Mouse (Mus musculus): ENCODE measurements around the gene Il1rapl2. TPM values are rescaled to one million over a fixed set of nuclear protein-coding genes. Genes with fewer than 3 reads are reported as not detected.

The Il1rapl2 gene
- polyA plus RNA-seq, 1 experiment, result 0.43 TPM

DNA sequence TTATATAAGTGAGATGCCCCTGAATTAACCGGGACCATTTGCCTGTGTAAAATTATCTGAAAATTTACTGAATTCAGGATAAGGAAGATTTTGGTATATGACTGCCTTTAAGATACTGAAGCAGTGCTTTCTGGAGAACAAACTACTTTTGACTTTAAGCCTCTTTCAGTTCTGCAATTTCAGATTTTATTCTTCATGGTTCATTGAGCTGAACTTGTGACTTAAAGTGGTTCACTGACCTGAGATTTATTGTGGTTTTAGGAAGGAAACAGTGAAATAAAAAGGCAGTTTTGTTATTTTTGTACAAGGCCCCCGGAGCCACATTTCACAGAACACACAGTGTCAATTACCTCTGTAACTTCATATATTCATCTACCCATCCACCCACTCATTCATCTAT lies 129.6 kb downstream of the Il1rapl2 start:
- no peak overlapping the region for H3K4me3 ChIP-seq (replicated peaks; ENCODE audit: insufficient read depth, low read depth, low read length)
- WGBS, result 87% methylated on average over 2 of the region's 2 CpGs
- DNase-seq, result no peak

GRCm38 (mm10) chrX:137755537-137755936 lies 185.1 kb downstream of the Il1rapl2 start:
- DNase-seq, result no peak
- no peak for TF ChIP-seq POLR2A (IDR thresholded peaks at IDR 0.05; ENCODE audit: borderline replicate concordance, insufficient read depth, low read length)
- no peak for TF ChIP-seq CTCF (IDR thresholded peaks at IDR 0.05; ENCODE audit: borderline replicate concordance, insufficient read depth, low read depth, low read length)
- Histone ChIP-seq H3K4me3 (replicated peaks; ENCODE audit: insufficient read depth, low read depth, low read length) (no peak overlapping the region), H3K27ac (ENCODE audit: insufficient read depth, low read length) (no peak overlapping the region), H3K4me1 (ENCODE audit: control insufficient read depth, insufficient read depth, low read length) (no peaks in the 10 kb centered on the region), H3K27me3 (ENCODE audit: control insufficient read depth, insufficient read depth, low read length) (no peaks in the 10 kb centered on the region)
- 40% methylated on average over 3 of the region's 3 CpGs for WGBS

More for the DNA sequence above, 129.6 kb downstream of the Il1rapl2 start:
- no peaks in the 10 kb centered on the region for H3K4me1 ChIP-seq (ENCODE audit: control insufficient read depth, insufficient read depth, low read length)
- H3K27me3 ChIP-seq (ENCODE audit: control insufficient read depth, insufficient read depth, low read length), result no peaks in the 10 kb centered on the region
- no peak for TF ChIP-seq CTCF (IDR thresholded peaks at IDR 0.05; ENCODE audit: borderline replicate concordance, insufficient read depth, low read depth, low read length)
- TF ChIP-seq POLR2A (IDR thresholded peaks at IDR 0.05; ENCODE audit: borderline replicate concordance, insufficient read depth, low read length), result no peak
- no peak overlapping the region for H3K27ac ChIP-seq (ENCODE audit: insufficient read depth, low read length)

- Histone ChIP-seq H3K27ac (ENCODE audit: insufficient read depth, low read length) (no peak overlapping the region), H3K27me3 (ENCODE audit: control insufficient read depth, insufficient read depth, low read length) (no peaks in the 10 kb centered on the region), H3K4me3 (replicated peaks; ENCODE audit: insufficient read depth, low read depth, low read length) (no peak overlapping the region), H3K4me1 (ENCODE audit: control insufficient read depth, insufficient read depth, low read length) (no peaks in the 10 kb centered on the region)
- no peak for TF ChIP-seq CTCF (IDR thresholded peaks at IDR 0.05; ENCODE audit: borderline replicate concordance, insufficient read depth, low read depth, low read length)
- TF ChIP-seq POLR2A (IDR thresholded peaks at IDR 0.05; ENCODE audit: borderline replicate concordance, insufficient read depth, low read length), result no peak
- WGBS, result 27% methylated on average over 6 of the region's 6 CpGs
- DNase-seq, result no peak
These were observed 235.2 kb downstream of the Il1rapl2 start for GRCm38 (mm10) chrX:137805484-137806200.

GRCm38 (mm10) chrX:137806231-137807114 lies 236.1 kb downstream of the Il1rapl2 start:
- H3K27ac ChIP-seq (ENCODE audit: insufficient read depth, low read length), result no peak overlapping the region
- 29% methylated on average over 4 of the region's 4 CpGs for WGBS
- H3K4me1 ChIP-seq (ENCODE audit: control insufficient read depth, insufficient read depth, low read length), result no peaks in the 10 kb centered on the region
- H3K4me3 ChIP-seq (replicated peaks; ENCODE audit: insufficient read depth, low read depth, low read length), result no peak overlapping the region
- TF ChIP-seq CTCF (IDR thresholded peaks at IDR 0.05; ENCODE audit: borderline replicate concordance, insufficient read depth, low read depth, low read length) (no peak), POLR2A (IDR thresholded peaks at IDR 0.05; ENCODE audit: borderline replicate concordance, insufficient read depth, low read length) (no peak)
- no peaks in the 10 kb centered on the region for H3K27me3 ChIP-seq (ENCODE audit: control insufficient read depth, insufficient read depth, low read length)
- no peak for DNase-seq

- no peak for TF ChIP-seq POLR2A (IDR thresholded peaks at IDR 0.05; ENCODE audit: borderline replicate concordance, insufficient read depth, low read length)
- no peak for TF ChIP-seq CTCF (IDR thresholded peaks at IDR 0.05; ENCODE audit: borderline replicate concordance, insufficient read depth, low read depth, low read length)
- 17% methylated on average over 3 of the region's 3 CpGs for WGBS
These were observed 239.1 kb downstream of the Il1rapl2 start for GRCm38 (mm10) chrX:137809526-137809925.

DNA sequence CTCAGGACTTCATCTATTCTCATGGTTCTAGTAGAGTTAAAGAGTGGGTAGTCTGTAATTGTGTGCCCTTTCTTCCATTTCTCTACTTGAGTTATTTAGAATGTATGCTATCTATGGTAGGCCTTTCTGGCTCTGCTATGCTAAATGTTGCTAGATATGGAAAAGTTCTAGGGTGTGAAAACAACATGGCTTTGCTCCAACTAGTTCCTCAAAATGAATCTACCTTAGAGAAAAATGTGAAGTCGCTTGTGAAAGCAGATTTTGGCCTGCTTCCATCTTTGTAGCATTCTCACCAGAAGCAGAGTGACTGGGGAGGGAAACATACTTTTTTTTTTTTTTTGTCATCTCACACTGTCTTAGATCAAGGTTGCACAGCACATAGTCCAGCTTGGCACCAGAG lies 241.7 kb downstream of the Il1rapl2 start:
- H3K4me1 ChIP-seq (ENCODE audit: control insufficient read depth, insufficient read depth, low read length), result no peaks in the 10 kb centered on the region
- H3K27ac ChIP-seq (ENCODE audit: insufficient read depth, low read length), result no peak overlapping the region
- no peak for DNase-seq
- WGBS, result 7% methylated on average over 1 of the region's 1 CpGs
- no peak overlapping the region for H3K4me3 ChIP-seq (replicated peaks; ENCODE audit: insufficient read depth, low read depth, low read length)
- no peak for TF ChIP-seq CTCF (IDR thresholded peaks at IDR 0.05; ENCODE audit: borderline replicate concordance, insufficient read depth, low read depth, low read length)
- TF ChIP-seq POLR2A (IDR thresholded peaks at IDR 0.05; ENCODE audit: borderline replicate concordance, insufficient read depth, low read length), result no peak
- no peaks in the 10 kb centered on the region for H3K27me3 ChIP-seq (ENCODE audit: control insufficient read depth, insufficient read depth, low read length)

More at GRCm38 (mm10) chrX:137809526-137809925, 239.1 kb downstream of the Il1rapl2 start:
- DNase-seq, result no peak
- Histone ChIP-seq H3K27ac (ENCODE audit: insufficient read depth, low read length) (no peak overlapping the region), H3K27me3 (ENCODE audit: control insufficient read depth, insufficient read depth, low read length) (no peaks in the 10 kb centered on the region), H3K4me1 (ENCODE audit: control insufficient read depth, insufficient read depth, low read length) (no peaks in the 10 kb centered on the region), H3K4me3 (replicated peaks; ENCODE audit: insufficient read depth, low read depth, low read length) (no peak overlapping the region)

DNA sequence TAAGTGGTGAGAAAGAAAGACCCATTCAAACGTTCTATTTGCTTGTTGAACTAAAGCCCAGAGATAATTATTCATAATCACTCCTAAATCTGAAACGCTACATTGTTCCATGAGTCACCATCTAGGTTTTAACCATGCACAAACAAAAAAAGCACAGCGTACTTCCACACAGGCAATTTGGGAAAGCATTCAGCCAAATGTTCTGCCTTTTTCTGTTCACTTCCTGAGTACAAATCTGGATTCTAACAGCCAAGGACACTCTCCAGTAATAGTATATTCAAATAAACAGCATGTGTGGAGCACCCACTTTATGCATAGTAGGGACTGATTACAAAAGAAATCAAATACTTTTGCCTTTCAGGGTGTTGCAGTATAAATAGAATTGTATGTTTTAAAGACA lies 278.5 kb downstream of the Il1rapl2 start:
- TF ChIP-seq CTCF (IDR thresholded peaks at IDR 0.05; ENCODE audit: borderline replicate concordance, insufficient read depth, low read depth, low read length) (no peak), POLR2A (IDR thresholded peaks at IDR 0.05; ENCODE audit: borderline replicate concordance, insufficient read depth, low read length) (no peak)
- Histone ChIP-seq H3K4me1 (ENCODE audit: control insufficient read depth, insufficient read depth, low read length) (no peaks in the 10 kb centered on the region), H3K27me3 (ENCODE audit: control insufficient read depth, insufficient read depth, low read length) (no peaks in the 10 kb centered on the region), H3K4me3 (replicated peaks; ENCODE audit: insufficient read depth, low read depth, low read length) (no peak overlapping the region), H3K27ac (ENCODE audit: insufficient read depth, low read length) (no peak overlapping the region)
- DNase-seq, result no peak
- WGBS, result 59% methylated on average over 3 of the region's 3 CpGs
